Mouse (Mus musculus): ENCODE results near the gene Lmtk3. TPM values are rescaled to one million over a fixed set of nuclear protein-coding genes. Genes with fewer than 3 reads are reported as not detected.

Gene Lmtk3
- total RNA-seq, 2 experiments from 2014 or later, result 6.1 to 8.5 TPM

- no peak for DNase-seq
Observed at GRCm38 (mm10) chr7:45809276-45810075, 25.9 kb downstream of the Lmtk3 start.

DNA sequence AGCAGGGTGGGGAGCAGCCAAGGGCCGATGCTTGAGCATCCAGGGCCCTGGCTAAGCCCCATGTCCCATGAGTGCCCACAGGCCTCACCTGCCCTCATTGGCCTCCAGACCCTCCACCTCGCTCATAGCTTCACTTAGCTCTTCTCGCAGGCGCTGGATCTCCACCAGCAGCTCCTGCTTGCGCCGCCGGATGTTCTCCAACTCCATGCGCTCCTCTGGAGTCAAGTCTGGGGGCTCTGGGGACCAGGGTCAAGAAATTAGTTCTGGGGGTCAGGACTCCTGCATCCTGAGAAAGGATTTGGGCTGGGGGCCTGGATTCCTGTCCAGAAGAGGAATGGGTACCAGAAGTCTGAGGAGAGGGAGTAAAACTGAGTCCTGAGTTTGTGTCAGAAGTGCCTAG, 29.4 kb downstream of the Lmtk3 start:
- DNase-seq, result no peak

DNA sequence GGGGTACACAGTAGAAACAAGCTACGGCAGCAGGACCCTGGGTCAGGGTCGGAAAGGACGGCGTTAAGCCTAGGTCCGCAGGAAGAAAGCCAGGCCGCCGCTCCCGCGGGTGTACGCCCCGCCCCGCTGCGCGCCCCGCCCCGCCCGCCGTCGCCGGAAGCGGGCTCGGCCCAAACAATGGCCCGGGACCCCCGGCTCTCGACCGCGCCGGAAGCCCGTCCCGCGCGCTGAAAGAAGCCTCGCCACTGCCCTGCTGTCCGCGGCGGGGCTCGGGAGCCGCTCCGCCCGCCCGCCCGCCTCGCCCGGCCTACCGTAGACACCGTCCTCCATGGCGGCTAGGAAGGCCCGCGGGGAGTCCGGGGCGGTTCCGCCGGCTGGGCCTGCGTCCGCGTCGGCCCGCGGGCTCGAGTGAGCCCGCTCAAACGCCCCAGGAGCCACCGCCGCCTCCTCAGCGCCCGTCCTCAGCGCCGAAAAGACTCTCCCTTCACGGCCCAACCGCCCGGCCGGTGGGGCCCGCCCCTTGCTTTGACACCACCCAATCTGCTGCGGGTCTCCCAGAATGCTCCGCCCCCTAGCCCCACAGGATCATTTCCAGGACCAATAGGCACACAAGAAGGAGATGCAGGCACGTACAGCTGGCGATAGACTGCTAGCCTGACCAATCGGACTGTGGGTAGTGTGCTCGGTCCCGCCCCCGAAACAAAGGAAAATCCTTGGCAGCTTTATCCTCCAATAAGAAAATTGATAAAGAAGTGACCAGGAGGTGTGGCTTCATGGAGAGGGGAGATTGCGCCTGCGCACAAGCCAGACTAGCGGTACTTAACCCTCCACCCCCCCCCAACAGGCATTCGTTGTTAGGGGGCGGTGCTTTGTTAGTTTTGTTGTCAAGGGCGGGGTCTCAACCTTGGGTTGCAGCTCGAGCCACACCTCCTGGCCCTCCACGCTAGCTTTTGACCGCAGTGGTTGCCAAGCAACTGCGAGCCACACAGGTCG, 30.5 kb downstream of the Lmtk3 start, which contains the start of gene Cyth2:
Gene Cyth2 (minus strand): TSS at position 795 of the 993 bp plus-strand sequence.
- peak; percentile 98 for DNase-seq

- DNase-seq, result no peak
Observed at GRCm38 (mm10) chr7:45814841-45815240, 31.3 kb downstream of the Lmtk3 start.

GRCm38 (mm10) chr7:45815323-45815983, 31.9 kb downstream of the Lmtk3 start:
- DNase-seq, result no peak

DNA sequence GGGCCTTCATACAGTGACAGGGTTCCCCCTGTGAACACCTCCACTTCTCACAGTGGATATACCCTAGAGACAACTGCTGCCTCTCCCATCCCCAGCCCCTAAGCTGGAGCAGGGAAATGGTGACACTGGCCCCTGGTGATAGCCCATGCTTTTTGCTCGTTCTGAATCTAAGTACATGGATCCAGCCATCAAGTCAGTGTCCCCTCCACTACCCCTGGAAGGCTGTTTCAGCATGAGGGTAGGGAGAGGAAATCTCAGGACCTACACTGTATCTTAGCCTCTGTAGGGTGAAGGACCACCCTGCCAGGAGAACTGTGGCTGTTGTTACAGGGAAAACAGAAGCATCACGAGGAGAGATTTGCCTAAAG, 32.4 kb downstream of the Lmtk3 start:
- no peak for DNase-seq

DNA sequence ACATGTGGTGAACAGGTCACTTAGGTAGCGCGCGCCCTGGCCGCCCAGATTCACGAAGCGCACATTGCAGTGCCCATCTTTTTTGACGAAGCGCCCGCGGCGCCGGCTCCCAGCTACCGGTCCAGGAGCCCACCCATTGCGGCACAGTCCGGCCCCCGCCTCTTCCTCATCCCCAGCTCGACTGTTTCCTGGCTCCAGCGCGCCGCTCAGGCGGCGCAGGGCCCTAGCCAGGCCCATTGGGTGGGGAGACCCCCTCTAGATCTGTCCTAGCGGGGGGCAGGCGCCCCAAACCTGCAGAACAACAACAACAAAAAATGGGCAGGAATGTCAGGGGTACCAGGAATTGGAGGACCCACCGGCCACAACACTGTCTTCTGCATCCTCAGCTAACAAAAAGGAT, 36.3 kb downstream of the Lmtk3 start:
- DNase-seq, result no peak

GRCm38 (mm10) chr7:45820913-45821312, 37.4 kb downstream of the Lmtk3 start:
- no peak for DNase-seq

DNA sequence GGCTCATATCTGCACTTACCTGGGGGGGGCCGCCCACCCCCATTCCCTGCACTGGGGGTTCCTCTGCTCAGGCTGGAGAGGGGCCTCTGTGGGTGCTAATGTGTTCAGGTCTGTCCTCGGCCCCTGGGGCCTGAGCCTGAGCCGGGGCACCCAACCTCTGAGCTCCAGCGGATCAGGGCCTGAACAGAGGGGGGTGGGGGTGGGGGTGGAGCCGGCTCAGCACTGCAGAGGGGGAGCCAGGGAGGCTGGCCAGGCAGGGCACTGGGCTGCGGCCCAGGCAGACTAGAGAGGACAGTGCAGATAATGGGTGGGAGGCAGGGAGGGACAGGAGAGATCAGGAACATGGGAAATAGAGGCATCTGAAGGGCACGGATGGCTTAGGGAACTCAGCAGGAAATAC, 41.1 kb downstream of the Lmtk3 start, which contains the start of gene Kcnj14:
Gene Kcnj14 (minus strand): TSS at position 185 of the 400 bp plus-strand sequence.
- no peak for DNase-seq

GRCm38 (mm10) chr7:45826631-45827030, 43.1 kb downstream of the Lmtk3 start:
- DNase-seq, result peak in 1 of 2 experiments; percentile 52

DNA sequence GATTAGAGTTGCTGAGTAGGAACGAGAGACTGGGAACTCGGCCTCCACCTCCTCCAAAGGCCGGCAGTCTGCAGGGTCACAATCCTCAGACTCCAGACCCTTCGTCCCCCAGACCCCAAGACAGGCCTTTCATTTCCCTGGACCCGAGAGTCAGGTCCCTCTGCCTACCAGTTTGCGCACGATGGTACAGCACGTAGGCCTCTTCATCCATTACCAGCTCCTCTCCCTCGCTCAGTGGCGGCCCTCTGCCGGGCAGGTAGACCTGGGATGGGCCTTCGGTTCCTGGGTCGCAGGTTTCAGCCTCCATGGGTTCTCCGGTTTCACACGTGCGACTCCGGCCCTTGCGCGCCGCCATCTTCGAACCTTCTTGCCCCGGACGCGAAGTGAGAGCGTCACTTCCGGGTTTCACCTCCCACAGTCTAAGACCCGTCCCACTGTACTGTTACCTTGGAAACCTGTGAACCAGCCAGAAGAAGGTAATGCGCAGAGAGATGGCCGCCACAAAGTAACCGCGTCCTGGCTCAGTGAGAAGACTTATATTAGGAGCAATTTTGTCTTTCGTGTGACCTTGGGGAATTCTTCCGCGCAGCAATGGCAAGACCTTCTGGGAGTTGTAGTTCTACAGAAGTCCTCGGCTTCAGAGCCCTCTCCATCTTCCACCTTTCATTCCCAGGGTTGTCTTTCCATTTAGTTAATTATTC, 47.0 kb downstream of the Lmtk3 start, which contains the start of gene Grwd1:
Gene Grwd1 (minus strand): TSS at position 518 of the 701 bp plus-strand sequence.
- DNase-seq, result peak; percentile 89 to 90

DNA sequence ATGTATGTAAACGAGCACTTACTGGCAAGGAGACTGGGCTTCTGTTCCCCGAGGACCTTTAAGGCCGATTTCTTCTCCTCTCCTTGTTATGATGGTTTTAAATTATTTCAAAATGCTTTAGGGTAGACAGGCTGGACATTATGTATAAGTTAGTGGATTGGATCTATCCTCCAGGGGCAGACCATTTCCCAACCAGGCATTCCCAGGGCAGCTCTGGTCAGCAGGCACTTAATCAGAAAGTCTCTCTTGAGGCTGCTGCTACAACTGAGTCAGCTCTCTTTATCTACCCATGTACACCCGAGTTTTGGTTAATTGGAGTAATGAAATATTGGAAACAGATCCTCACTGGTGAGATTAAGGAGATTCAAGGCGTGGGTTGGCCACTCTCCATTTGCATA, 47.6 kb downstream of the Lmtk3 start:
- no peak for DNase-seq

DNA sequence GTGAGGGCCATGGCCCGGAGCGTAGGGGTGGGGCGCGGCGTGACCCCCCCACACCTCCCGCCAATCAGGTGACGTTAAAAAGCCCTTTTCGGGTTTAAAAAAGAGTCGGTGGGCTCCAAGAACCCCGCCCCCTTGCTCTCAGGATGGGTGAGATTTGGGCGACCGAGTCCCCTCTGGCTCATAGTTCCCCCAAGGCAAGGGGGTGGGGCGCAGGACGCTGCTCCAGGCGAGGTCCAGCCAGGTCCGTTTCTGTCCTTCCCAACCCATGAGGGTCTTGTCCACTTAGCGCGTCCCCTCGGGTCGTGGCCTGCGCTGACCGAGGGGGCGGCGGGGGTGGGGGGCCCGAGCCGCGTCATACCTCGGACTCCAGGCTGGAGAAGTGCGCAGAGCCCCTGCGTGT, 48.9 kb downstream of the Lmtk3 start:
- no peak for DNase-seq

DNA sequence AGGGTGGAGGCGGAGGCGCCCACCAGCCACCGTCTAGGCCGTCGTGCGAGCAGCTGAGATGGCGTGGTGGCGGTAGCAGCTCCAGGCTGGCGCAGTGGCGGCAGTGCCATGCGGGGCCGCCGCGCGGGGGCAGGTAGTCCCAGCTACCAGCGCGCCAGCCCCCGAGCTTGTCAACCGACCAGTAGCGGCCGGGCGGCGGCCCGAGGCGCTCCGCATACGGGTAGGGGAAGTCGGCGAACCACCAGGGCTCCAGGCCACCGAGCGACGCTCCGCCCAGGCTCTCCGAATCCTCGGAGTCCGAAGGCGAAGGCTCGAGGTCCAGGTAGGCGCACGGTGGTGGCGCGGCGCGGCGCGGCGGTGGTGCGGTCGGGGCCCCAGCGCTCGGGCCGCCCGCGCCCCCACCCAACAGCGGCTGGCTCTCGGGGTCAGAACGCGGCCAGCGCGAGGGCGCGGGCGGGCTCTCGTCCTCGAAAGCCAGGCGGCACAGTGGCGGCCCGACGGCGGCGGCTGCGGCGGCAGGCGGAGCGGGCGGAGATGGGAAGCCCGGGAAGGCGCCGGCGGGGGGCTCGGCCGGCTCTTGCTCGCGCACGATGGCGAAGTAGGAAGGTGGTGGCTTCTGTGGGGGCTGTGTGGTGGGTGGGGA, 49.7 kb downstream of the Lmtk3 start:
- peak in 1 of 2 experiments; percentile 33 for DNase-seq

DNA sequence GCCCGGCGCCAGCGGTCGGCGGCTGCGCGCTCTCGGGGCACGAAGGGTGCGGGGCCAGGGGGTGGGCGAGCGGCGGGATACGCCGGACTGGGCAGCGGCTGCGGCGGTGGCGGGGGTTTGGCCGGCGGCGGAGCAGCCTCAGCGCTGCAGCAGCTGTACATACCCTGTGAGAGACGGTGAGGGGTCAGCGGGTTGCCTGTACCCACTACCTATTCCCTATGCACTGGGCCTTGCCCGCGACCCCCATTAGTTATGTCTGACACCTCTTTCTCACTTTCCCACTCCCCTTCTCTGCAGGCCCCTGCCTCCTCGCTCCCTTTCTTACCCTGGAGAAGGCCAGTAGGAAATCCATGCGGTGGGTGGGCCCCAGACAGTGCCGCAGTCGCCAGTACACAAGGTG, 50.4 kb downstream of the Lmtk3 start:
- no peak for DNase-seq

GRCm38 (mm10) chr7:45842950-45843744, 59.6 kb downstream of the Lmtk3 start:
- no peak for DNase-seq

DNA sequence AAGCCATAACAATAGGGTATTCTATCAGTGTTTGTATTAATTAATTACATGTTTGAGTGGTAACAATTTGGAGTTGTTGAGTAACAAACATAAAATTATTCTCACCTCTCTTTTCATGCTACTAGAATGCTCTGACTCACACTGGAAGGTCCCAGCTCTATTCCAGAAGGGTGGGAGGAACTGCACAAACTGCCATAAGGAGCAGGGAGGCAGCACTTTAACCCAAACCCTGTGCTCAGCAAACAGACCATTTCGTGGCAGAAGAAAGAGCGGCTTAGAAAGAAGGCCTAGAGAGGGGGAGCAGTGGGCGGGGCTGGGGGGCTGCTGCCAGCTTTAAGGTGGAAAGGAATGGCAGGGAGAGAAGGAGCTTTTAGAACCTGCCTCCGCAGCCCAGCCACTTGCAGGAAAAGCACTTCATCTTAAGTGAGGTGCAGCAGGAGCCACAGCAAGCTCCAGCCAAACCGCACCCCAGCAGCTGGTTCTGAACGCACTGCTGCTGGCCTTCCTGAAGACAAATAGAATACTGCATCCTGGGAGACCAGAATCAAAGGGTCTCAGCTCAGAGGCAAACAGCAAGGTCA, 65.0 kb downstream of the Lmtk3 start:
- no peak for DNase-seq

DNA sequence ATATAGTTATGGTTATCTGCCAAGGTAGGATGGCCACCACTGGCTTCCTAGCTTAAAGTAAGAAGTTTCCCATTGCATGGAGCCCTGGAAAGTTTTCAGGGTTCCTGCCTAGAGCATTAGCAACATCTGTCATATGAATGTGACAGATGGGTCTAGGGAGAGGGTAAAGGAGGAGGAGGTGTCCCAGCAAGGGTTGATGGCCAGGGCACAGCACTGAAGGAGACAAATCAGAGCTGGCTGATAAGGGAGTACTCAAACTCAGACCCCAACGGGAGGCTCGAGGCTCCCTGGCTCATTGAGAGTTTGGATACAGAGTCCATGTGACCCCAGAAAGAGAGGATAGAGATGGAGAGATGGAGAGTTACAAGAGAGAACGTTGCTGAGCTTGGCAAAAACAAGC, 67.1 kb downstream of the Lmtk3 start:
- DNase-seq, result peak in 1 of 2 experiments; percentile 20

- DNase-seq, result no peak
Observed at GRCm38 (mm10) chr7:45853089-45853488, 69.6 kb downstream of the Lmtk3 start.
